In the genomic region with DNA sequence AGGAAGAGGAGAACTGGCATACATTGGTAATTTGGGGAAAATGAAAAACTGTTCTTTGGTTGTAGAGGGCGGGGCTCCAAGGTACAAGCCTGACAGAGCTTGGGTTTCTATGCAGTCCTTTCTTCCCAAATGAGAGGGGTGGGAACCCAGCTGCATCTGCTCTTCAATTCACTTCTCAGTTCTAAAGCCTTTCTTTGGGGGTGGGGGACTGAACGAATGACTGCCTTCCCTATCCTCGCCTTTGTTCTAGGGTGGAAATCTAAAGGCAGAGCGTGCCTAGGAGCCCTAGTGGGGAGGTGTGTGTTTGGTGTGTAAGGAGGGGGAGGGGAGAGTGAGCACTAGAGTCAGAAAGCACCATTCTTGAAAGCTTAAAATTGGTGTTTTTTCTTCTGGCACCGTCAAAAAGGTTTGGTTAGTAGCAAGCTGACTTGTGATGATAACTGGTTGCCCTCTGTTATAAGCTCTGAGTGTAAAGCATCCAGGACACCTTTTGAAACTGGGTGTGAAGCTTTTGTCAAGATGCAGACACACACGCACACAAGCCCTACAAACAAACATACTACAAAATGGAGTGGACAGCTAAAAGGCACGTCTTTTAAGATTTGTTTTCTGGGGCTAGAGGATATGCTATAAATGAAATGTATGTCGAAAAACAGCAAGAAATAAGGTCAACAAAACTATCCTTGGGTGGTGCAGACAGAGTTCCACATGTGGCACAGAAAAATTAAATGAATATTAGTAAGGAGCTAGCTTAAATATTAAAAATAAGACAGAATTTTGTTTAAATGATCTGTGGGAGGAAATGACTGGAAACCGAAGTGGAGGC, we compare ENCODE assay signal across 8 mouse cellular contexts. TPM values are rescaled to one million over a fixed set of nuclear protein-coding genes. Genes with fewer than 3 reads are reported as not detected.
DNase-seq lines count a peak whose midpoint lies in the region; ATAC-seq and TF ChIP-seq lines count a peak whose summit lies in the region.

No protein-coding gene starts in this region.

- no peak overlapping the region for H3K4me3 ChIP-seq in liver, embryonic 14.5 days (ENCODE audit: insufficient read depth in 1 of 2, low read depth in 2 of 2, low read length in 2 of 2)
- peak overlapping the region; percentile 56; the same call in 1 of the 2 replicates for H3K4me3 ChIP-seq in stomach, postnatal 0 days (ENCODE audit: low read depth, low read length)

- no peaks in the 10 kb centered on the region for H3K9me3 ChIP-seq in liver, embryonic 14.5 days (ENCODE audit: control insufficient read depth, low read length)
- H3K9me3 ChIP-seq in stomach, postnatal 0 days (ENCODE audit: control insufficient read depth, low read length) = no peaks in the 10 kb centered on the region

- DNase-seq in cerebellum, adult 11-12 months = peak; percentile 32
- DNase-seq in cerebellum, postnatal 4 days (ENCODE audit: low spot score in 2 of 2) = no peak
- DNase-seq in right cerebral cortex, postnatal 4 days = peak; percentile 27
- no peak for DNase-seq in right cerebral cortex, postnatal 36 days (ENCODE audit: low spot score in 2 of 2)
- no peak for DNase-seq in liver, embryonic 14.5 days (ENCODE audit: low read depth in 3 of 3, low spot score in 3 of 3)
- DNase-seq in stomach, postnatal 0 days (ENCODE audit: low spot score) = no peak
- no peak for DNase-seq in adrenal gland, postnatal 4 days (ENCODE audit: low spot score in 2 of 2)
- no peak for DNase-seq in kidney, postnatal 25 days

- TF ChIP-seq CTCF in liver, embryonic 14.5 days (IDR thresholded peaks at IDR 0.05; ENCODE audit: low read depth) = no peak
- TF ChIP-seq CTCF in stomach, postnatal 0 days (IDR thresholded peaks at IDR 0.05; ENCODE audit: low read depth) = no peak

- H3K4me2 ChIP-seq in liver, embryonic 14.5 days (ENCODE audit: low read depth) = peak overlapping the region; percentile 63; the same call in 1 of the 2 replicates
- H3K4me2 ChIP-seq in stomach, postnatal 0 days (replicated peaks; ENCODE audit: low read depth) = 0 out of 2 replicates have a peak overlapping the region, but pooled peaks have one; percentile 6

- no peak for TF ChIP-seq EP300 in liver, embryonic 14.5 days (IDR thresholded peaks at IDR 0.05; ENCODE audit: low read depth)
- no peak for TF ChIP-seq EP300 in stomach, postnatal 0 days (optimal IDR thresholded peaks at IDR 0.05)

- H3K27ac ChIP-seq in liver, embryonic 14.5 days = no peak overlapping the region
- no peak overlapping the region for H3K27ac ChIP-seq in stomach, postnatal 0 days (replicated peaks)

- H3K36me3 ChIP-seq in liver, embryonic 14.5 days (replicated peaks; ENCODE audit: control insufficient read depth, insufficient read depth, low read depth) = no peaks in the 10 kb centered on the region
- H3K36me3 ChIP-seq in stomach, postnatal 0 days (ENCODE audit: control insufficient read depth, insufficient read depth, low read length) = no peaks in the 10 kb centered on the region

- H3K27me3 ChIP-seq in liver, embryonic 14.5 days (ENCODE audit: control insufficient read depth, insufficient read depth, low read length) = 0 out of 2 replicates have a peak, but pooled peaks cover 2% of the 10 kb centered on the region
- H3K27me3 ChIP-seq in stomach, postnatal 0 days (ENCODE audit: control insufficient read depth, insufficient read depth, low read length) = no peaks in the 10 kb centered on the region

- 23% methylated on average over 9 of the region's 9 CpGs for WGBS in liver, embryonic 14.5 days (ENCODE audit: insufficient replicate concordance)
- WGBS in stomach, postnatal 0 days = 25% methylated on average over 9 of the region's 9 CpGs

- no peaks in the 10 kb centered on the region for H3K4me1 ChIP-seq in liver, embryonic 14.5 days (replicated peaks; ENCODE audit: control insufficient read depth in 2 of 2, insufficient read depth in 2 of 2, low read length in 1 of 2)
- H3K4me1 ChIP-seq in stomach, postnatal 0 days (replicated peaks; ENCODE audit: control insufficient read depth, insufficient read depth) = 0 out of 2 replicates have a peak, but pooled peaks cover 3% of the 10 kb centered on the region

- ATAC-seq in liver, embryonic 14.5 days (ENCODE audit: insufficient read depth) = no peak
- no peak for ATAC-seq in stomach, postnatal 0 days (ENCODE audit: low FRiP score, low TSS enrichment)

- no peak overlapping the region for H3K9ac ChIP-seq in liver, embryonic 14.5 days (replicated peaks)
- H3K9ac ChIP-seq in stomach, postnatal 0 days (ENCODE audit: low read length) = no peak overlapping the region

RNA-seq across cellular contexts. Expression of a gene that starts 1.2 kb away (rescaled TPM):
- 0.64 and 1.1 TPM in 2 replicates for polyA plus RNA-seq in liver, embryonic 14.5 days (2012; rRNA removed)
- 0.62 and 1.1 TPM in 2 replicates for polyA plus RNA-seq in liver, embryonic 14.5 days (2014; fragmentation: Nextera tagmentation; extraction: Ambion mirVana)
- 3.5 and 3.8 TPM in 2 replicates for polyA plus RNA-seq in stomach, postnatal 0 days (2015; fragmentation: Nextera tagmentation; extraction: Ambion mirVana)
- 10 to 100 TPM; 33.6 to 39.3 TPM for total RNA-seq in adrenal gland, postnatal 4 days (2021)

Comparison
In these comparisons a context has a peak if more than half of its experiments do, and no peak if none do; other contexts are left out.
1. DNase-seq: peak in cerebellum, adult 11-12 months (single experiment) and right cerebral cortex, postnatal 4 days (single experiment); none in cerebellum, postnatal 4 days (0 of 2), right cerebral cortex, postnatal 36 days (0 of 2), liver, embryonic 14.5 days (0 of 3), stomach, postnatal 0 days (single experiment), adrenal gland, postnatal 4 days (0 of 2) and kidney, postnatal 25 days (0 of 2).